Mouse (Mus musculus) megakaryocyte, adult 5-6 weeks (primary cell): ENCODE data around the gene Stk17b. TPM values are rescaled to one million over a fixed set of nuclear protein-coding genes. Genes with fewer than 3 reads are reported as not detected.
"Not testable (repeated sequence)": the region's sequence is repeated elsewhere in the genome, so short reads cannot be mapped to it uniquely, and the experiment has no call there.

Experiments
- ATAC-seq: 2 replicates; pipeline ENCODE4 v1.8.0; 2016; ENCODE audit warnings: mild to moderate bottlenecking, inconsistent platforms; ENCODE audit not compliant: poor library complexity, severe bottlenecking
- total RNA-seq, 2 experiments: library from RNA; stranded (forward) in 1 of 2; stranded (reverse) in 1 of 2; fragments of 153-499, 151-499 nt in 1 of 2; fragments of 221-1000, 200-1000 nt in 1 of 2; gene quantifications; 2 replicates each; pipeline versions ENCODE4 v1.2.3 to v1.2.4; 2015 to 2017

Gene Stk17b
- total RNA-seq, 2 experiments from 2014 or later, result 131 to 166 TPM

GRCm38 (mm10) chr1:53782956-53783355 is 2.1 kb downstream of the Stk17b start:
- ATAC-seq, result no peak

GRCm38 (mm10) chr1:53782079-53782478 is 2.9 kb downstream of the Stk17b start:
- no peak for ATAC-seq

GRCm38 (mm10) chr1:53781311-53781710 is 3.7 kb downstream of the Stk17b start:
- no peak for ATAC-seq

GRCm38 (mm10) chr1:53776176-53776905 is 8.7 kb downstream of the Stk17b start:
- ATAC-seq, result no peak

GRCm38 (mm10) chr1:53775545-53775944 is 9.5 kb downstream of the Stk17b start:
- no peak for ATAC-seq

GRCm38 (mm10) chr1:53775036-53775435 is 10.0 kb downstream of the Stk17b start:
- no peak for ATAC-seq

- no peak for ATAC-seq
These were observed 10.5 kb downstream of the Stk17b start for GRCm38 (mm10) chr1:53774571-53774970.

GRCm38 (mm10) chr1:53773994-53774393 is 11.0 kb downstream of the Stk17b start:
- peak; percentile 94 for ATAC-seq

GRCm38 (mm10) chr1:53772967-53773366 is 12.1 kb downstream of the Stk17b start:
- peak; percentile 13 for ATAC-seq

- no peak for ATAC-seq
These were observed 13.5 kb downstream of the Stk17b start for GRCm38 (mm10) chr1:53771476-53771875.

GRCm38 (mm10) chr1:53766112-53766511 is 18.9 kb downstream of the Stk17b start:
- ATAC-seq, result no peak

- ATAC-seq, result no peak
These were observed 27.7 kb downstream of the Stk17b start for GRCm38 (mm10) chr1:53757316-53757715.

- not testable (repeated sequence) for ATAC-seq
These were observed 31.5 kb downstream of the Stk17b start for GRCm38 (mm10) chr1:53753501-53753900.

GRCm38 (mm10) chr1:53751144-53751543 is 33.9 kb downstream of the Stk17b start:
- no peak for ATAC-seq

GRCm38 (mm10) chr1:53750697-53751096 is 34.3 kb downstream of the Stk17b start:
- not testable (repeated sequence) for ATAC-seq

GRCm38 (mm10) chr1:53749881-53750385 is 35.1 kb downstream of the Stk17b start:
- not testable (repeated sequence) for ATAC-seq

- no peak for ATAC-seq
These were observed 36.5 kb downstream of the Stk17b start for GRCm38 (mm10) chr1:53748571-53748970.

GRCm38 (mm10) chr1:53746001-53746400 is 39.0 kb downstream of the Stk17b start:
- no peak for ATAC-seq

GRCm38 (mm10) chr1:53741742-53742458 is 43.1 kb downstream of the Stk17b start:
- peak; percentile 52 for ATAC-seq

- no peak for ATAC-seq
These were observed 44.2 kb downstream of the Stk17b start for GRCm38 (mm10) chr1:53740777-53741336.

GRCm38 (mm10) chr1:53740077-53740776 is 44.8 kb downstream of the Stk17b start:
- not testable (repeated sequence) for ATAC-seq
